Mouse (Mus musculus): Measurements from ENCODE around the gene Olfr1129.
"Not testable (repeated sequence)": the region's sequence is repeated elsewhere in the genome, so short reads cannot be mapped to it uniquely, and the experiment has no call there.

The Olfr1129 gene
- long read RNA-seq, experiment 1: 0 reads
- long read RNA-seq, experiment 2: 0 reads

- intact Hi-C loops (cut with DNase I): not testable (repeated sequence)
Measured at GRCm38 (mm10) chr2:87573602-87574001, at the start of gene Olfr1129. TSS of gene Olfr1129 (plus strand) at chr2:87573902.

- intact Hi-C loops (cut with DNase I): not testable (repeated sequence)
Measured at GRCm38 (mm10) chr2:87525899-87526616, 47.6 kb upstream of the Olfr1129 start.

- intact Hi-C loops (cut with DNase I): no loop called here
Measured at GRCm38 (mm10) chr2:87531496-87531895, 42.2 kb upstream of the Olfr1129 start, which contains the start of gene Olfr153. TSS of gene Olfr153 (plus strand) at chr2:87531796.

GRCm38 (mm10) chr2:87534826-87535225 lies 38.9 kb upstream of the Olfr1129 start:
- intact Hi-C loops (cut with DNase I): no loop called here

GRCm38 (mm10) chr2:87545442-87545841 lies 28.3 kb upstream of the Olfr1129 start, which contains the start of gene Olfr1128:
TSS of gene Olfr1128 (minus strand) at chr2:87545542.
- intact Hi-C loops (cut with DNase I): no loop called here

GRCm38 (mm10) chr2:87605912-87606311 lies 32.2 kb downstream of the Olfr1129 start, which contains the start of gene Olfr1130:
TSS of gene Olfr1130 (plus strand) at chr2:87606212.
- intact Hi-C loops (cut with DNase I): not testable (repeated sequence)

- intact Hi-C loops (cut with DNase I): no loop called here
Measured at GRCm38 (mm10) chr2:87626804-87627203, 53.1 kb downstream of the Olfr1129 start, which contains the start of gene Olfr1131. TSS of gene Olfr1131 (plus strand) at chr2:87627104.

Data from adrenal gland (tissue).